Mouse (Mus musculus): Measurements from ENCODE around the gene Snd1.

The Snd1 gene

GRCm38 (mm10) chr6:28817039-28817438, 342.1 kb downstream of the Snd1 start:
- peak; percentile 72 for DNase-seq

- DNase-seq: no peak
These were observed 344.8 kb downstream of the Snd1 start for GRCm38 (mm10) chr6:28819509-28820358.

GRCm38 (mm10) chr6:28822296-28822695, 347.4 kb downstream of the Snd1 start:
- no peak for DNase-seq

GRCm38 (mm10) chr6:28823375-28823774, 348.4 kb downstream of the Snd1 start:
- no peak for DNase-seq

- DNase-seq: no peak
These were observed 348.9 kb downstream of the Snd1 start for GRCm38 (mm10) chr6:28823802-28824201.

GRCm38 (mm10) chr6:28825894-28826293, 351.0 kb downstream of the Snd1 start:
- DNase-seq: no peak

GRCm38 (mm10) chr6:28826689-28827389, 351.9 kb downstream of the Snd1 start:
- DNase-seq: no peak

GRCm38 (mm10) chr6:28827565-28827964, 352.6 kb downstream of the Snd1 start:
- no peak for DNase-seq

- peak; percentile 79 for DNase-seq
These were observed 353.7 kb downstream of the Snd1 start for GRCm38 (mm10) chr6:28828593-28828992.

- DNase-seq: no peak
These were observed 355.4 kb downstream of the Snd1 start for GRCm38 (mm10) chr6:28830306-28830705.

GRCm38 (mm10) chr6:28831011-28831853, 356.3 kb downstream of the Snd1 start, which contains the start of gene Lrrc4:
TSS of gene Lrrc4 (minus strand) at chr6:28831747.
- DNase-seq: peak; percentile 38

GRCm38 (mm10) chr6:28831854-28832750, 357.2 kb downstream of the Snd1 start:
- peak; percentile 68 for DNase-seq

- DNase-seq: no peak
These were observed 357.9 kb downstream of the Snd1 start for GRCm38 (mm10) chr6:28832751-28833291.

GRCm38 (mm10) chr6:28833380-28833822, 358.5 kb downstream of the Snd1 start:
- peak; percentile 84 for DNase-seq

- no peak for DNase-seq
These were observed 359.1 kb downstream of the Snd1 start for GRCm38 (mm10) chr6:28834046-28834445.

- no peak for DNase-seq
These were observed 361.7 kb downstream of the Snd1 start for GRCm38 (mm10) chr6:28836600-28836999.

- no peak for DNase-seq
These were observed 366.6 kb downstream of the Snd1 start for GRCm38 (mm10) chr6:28841569-28841968.

- peak; percentile 61 for DNase-seq
These were observed 367.7 kb downstream of the Snd1 start for GRCm38 (mm10) chr6:28842375-28843276.

GRCm38 (mm10) chr6:28845610-28846009, 370.7 kb downstream of the Snd1 start:
- DNase-seq: no peak

GRCm38 (mm10) chr6:28847616-28848015, 372.7 kb downstream of the Snd1 start:
- DNase-seq: no peak

All from right cerebral cortex, postnatal 25 days (tissue).